Mouse (Mus musculus) spleen, adult 12 weeks (tissue): ENCODE results near the gene Rybp.

Experiments used
- DNase-seq: peaks from one replicate; pipeline ENCODE4 v3.0.0; 2022; ENCODE audit warnings: low spot score

The Rybp gene

GRCm38 (mm10) chr6:100219971-100220370, 67.3 kb downstream of the Rybp start:
- DNase-seq: no peak

- no peak for DNase-seq
Observed at GRCm38 (mm10) chr6:100218541-100219341, 68.5 kb downstream of the Rybp start.

DNA sequence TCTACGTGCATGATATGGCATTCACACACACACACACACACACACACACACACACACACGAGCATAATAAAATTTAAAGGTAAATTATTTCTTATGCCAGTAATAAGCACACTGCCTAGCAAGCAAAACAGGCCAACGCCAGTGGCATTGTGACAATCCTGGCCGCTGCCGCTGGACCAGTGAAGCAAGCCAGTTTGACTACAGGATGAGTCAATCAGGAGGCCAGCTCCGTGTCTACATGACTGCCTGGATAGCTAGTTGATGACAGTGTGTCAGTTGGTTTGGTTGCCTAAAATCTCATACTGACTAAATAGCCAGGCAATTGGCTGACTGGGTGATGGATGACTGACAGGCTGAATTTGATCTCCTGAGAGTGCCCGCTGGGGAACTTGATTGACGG, 69.8 kb downstream of the Rybp start:
- no peak for DNase-seq

- DNase-seq: no peak
Observed at GRCm38 (mm10) chr6:100216945-100217344, 70.3 kb downstream of the Rybp start.

GRCm38 (mm10) chr6:100215809-100216208, 71.5 kb downstream of the Rybp start:
- DNase-seq: no peak

DNA sequence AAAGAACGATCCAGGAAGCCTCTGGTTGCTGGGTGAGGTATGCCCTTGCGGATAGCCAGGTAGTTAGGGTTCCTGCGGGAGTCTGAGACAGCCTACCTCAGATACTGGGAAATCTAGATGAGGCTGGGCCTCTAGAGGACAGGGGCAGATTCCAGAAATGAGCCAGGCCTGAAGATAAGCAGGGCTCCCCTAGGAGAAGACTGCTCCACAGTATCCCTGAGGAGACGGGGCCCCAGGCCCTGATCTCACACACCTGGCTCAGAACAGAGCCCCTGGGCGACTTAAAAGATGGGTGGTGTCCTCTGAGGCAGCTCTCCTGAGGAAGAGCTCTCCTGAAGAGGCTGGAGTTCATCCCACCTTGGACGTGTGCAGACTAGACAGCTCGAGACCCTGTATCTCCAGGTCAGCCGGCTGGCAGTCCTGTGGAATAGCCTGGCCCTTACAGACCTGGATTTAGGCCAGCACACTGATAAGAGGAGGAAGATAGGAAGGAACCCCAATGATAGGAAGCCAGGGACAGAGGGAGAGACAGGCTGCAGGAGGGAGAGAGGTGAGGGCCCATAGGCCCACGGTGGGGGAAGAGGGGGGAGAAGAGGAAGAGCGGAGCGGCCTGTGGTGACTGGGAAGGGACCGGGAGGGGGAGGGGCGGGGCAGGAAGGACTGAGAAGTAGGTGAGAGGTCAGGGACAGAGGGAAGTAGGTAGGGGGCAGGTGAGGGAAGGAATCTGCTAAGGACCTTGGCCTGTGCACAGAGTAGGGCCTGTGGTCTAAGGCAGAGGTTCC, 73.0 kb downstream of the Rybp start:
- no peak for DNase-seq

DNA sequence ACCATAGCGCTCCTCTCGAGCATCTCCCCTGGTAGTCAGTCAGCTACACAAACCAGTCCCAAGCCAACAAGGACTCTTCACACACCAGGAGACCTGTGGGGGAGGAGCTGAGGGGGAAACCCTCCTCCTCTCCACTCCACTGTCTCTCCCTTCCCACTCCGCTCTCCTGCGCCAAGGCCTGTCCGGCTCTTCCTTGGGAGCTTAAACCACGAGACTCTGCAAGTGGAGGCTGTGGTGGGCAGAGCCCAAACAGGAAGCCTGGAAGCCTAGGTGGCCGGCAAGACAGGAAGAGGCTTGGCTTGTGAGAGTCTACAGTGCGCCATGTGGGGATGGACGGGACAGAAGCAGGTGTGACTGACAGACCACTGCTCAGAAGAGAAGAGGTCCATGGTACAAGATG, 73.7 kb downstream of the Rybp start:
- DNase-seq: no peak

DNA sequence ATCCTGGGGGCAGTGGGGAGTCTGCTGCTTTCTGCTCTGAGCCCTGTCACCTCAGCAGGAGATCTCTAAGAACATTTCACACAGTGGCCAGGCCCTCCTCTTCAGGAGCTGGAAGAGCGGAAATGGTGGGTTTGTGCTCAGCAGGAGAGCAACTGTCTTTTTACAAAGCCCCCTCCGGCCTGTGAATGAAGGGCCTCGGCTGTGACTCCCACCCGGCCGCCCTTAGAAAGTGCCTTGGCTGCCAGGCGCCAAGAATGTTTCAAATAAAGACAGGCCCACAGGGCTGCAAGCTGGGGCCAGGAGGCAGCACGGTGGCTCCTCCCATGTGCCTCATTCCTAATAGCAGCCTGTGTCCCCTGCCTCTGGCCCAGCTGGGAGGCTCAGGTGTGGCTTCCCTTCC, 74.5 kb downstream of the Rybp start:
- no peak for DNase-seq

DNA sequence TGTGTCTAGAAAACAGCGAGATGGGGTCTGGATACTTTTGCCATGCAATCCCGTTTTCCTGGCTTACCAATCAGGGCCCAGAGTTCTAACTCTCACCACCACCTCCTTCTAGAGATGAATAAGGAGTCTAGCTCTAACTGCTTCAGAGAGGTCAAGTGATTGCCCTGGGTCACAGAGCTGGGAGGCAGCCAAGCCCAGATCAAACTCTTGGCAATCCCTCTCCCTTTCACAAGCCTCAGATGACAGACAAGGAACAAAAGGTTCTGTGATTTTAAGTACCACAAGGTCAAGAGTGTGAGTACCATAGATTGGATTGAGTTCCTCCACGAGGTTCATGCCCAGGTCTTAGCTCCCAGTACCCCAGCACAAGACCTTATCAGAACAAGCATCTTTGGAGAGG, 75.6 kb downstream of the Rybp start:
- no peak for DNase-seq

DNA sequence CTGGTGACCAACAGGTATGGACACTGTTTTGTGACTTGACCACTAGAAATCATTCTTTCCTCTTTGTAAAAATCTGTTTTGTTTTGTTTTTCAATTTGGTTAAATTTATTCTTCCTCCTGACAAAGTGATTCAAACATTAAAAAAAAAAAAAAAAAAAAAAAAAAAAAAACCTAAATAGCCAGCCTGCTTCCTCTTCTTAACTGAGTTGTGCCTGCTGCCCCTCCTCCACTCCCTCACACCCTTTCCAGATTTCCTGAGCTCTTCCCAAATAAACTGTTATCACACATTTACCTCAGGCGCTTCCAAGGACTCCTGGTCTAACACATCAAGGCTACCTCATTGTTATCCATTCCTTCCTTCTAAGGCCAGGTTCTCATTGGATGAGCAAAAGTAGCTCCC, 76.8 kb downstream of the Rybp start:
- DNase-seq: no peak

GRCm38 (mm10) chr6:100206741-100207275, 80.5 kb downstream of the Rybp start:
- DNase-seq: no peak

- DNase-seq: no peak
Observed at GRCm38 (mm10) chr6:100206261-100206660, 81.0 kb downstream of the Rybp start.

- DNase-seq: no peak
Observed at GRCm38 (mm10) chr6:100204436-100204835, 82.8 kb downstream of the Rybp start.

- DNase-seq: no peak
Observed at GRCm38 (mm10) chr6:100203492-100203891, 83.8 kb downstream of the Rybp start.

- DNase-seq: no peak
Observed at GRCm38 (mm10) chr6:100202091-100202490, 85.2 kb downstream of the Rybp start.

DNA sequence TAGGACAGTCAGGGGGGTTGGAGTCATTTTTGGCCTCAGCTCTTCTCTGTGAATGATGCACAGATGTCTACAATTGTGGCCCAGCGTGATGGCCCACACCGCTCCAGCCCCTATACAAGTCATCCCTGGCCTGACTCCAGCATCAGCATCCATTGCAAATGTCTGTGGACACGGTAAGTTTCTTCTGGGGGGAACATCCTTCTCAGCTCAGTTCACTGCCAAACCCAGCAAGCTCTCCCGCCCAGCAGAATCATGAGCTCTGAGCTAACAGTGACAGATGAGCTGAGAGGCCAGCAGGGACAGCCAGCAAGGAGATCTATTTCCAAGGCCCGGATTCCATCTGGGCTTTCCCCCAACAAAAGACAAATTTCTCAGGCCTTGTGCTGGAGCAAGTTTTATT, 90.2 kb downstream of the Rybp start:
- DNase-seq: no peak

DNA sequence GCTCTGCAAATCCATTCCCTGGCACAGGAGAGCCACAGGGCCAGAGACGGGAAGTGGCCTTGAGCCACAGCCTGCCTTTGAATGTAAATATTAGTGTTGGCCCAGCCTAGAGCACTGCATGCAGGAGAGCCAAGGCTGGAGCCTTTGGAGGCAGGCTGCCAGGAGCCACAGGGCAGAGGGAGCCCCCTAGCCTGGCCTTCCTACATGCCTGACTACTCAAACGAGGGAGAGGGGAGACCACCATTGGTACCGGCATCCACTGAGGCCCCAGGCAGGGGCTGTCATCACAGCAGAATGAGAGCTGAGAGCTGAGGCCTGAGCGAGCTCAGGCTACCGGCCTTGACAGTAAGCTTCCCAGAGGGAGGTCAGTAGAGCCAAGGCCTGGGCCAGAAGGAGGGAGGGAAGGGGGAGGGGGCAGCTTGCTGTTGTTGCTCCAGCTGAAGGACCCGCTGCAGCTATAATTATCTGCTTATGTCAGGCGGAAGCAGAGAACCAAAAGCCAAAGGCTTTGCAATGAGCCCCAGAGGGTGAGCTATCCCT, 91.3 kb downstream of the Rybp start:
- DNase-seq: no peak

DNA sequence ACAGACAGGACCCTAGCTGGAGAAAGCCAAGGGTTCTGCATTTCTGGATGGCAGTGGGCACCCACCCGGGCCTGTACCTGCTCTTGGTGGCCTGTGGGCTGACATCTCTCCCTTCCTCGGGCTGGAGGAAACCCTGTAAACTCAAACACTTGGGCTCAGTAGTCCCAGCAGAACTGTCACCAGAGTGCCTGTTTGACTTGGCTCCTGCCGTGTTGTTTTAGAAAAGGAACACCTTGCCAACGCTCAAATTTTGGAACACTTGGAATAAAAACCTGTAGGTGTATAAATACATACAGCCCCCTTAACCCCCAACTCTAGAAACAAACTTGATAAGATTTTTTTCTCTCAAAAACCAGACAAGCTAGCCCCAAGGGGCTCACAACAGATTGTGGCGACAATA, 92.2 kb downstream of the Rybp start:
- DNase-seq: no peak

GRCm38 (mm10) chr6:100193760-100194159, 93.5 kb downstream of the Rybp start:
- no peak for DNase-seq

DNA sequence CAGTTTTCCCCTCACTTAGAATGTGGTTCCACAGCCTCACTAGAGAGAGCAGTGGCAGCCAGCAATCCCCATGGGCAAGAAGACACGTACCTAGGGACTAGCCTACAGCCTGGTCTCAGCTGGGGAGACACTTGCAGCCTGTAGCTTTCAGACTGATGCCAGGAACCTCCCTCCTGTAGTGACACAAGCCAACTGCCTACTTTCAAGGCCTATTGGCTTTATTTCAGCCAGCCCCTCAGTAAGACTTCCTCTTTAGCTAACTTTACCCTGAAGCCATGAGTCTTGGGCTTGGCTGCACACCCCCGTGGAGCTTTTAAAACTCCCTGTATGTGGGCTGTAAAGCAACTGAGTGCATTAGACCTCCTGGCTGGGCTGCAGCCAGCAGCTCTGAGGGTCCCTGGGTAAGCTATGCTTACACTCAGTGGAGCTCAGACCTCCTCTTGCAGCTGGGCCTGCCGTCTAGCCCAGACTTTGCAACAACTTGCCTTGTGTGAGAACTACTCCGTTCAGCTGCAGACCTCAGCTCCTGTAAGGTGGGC, 94.5 kb downstream of the Rybp start:
- no peak for DNase-seq

GRCm38 (mm10) chr6:100190803-100191559, 96.3 kb downstream of the Rybp start:
- no peak for DNase-seq

GRCm38 (mm10) chr6:100190310-100190709, 97.0 kb downstream of the Rybp start:
- DNase-seq: no peak
